Mouse (Mus musculus): ENCODE results near the gene Ccdc82. TPM values are rescaled to one million over a fixed set of nuclear protein-coding genes. Genes with fewer than 3 reads are reported as not detected.
A peak's percentile ranks its signal among the peaks of the same experiment; 100 is the strongest.

Gene Ccdc82
- polyA plus RNA-seq (2012; rRNA removed) = 23.7 and 24.7 TPM in 2 replicates

GRCm38 (mm10) chr9:13246815-13247638 is at the start of gene Ccdc82:
TSS of gene Ccdc82 (plus strand) at chr9:13246955.
- peak; percentile 95 for DNase-seq (ENCODE audit: low read depth)
- TF ChIP-seq CTCF (IDR thresholded peaks at IDR 0.05; ENCODE audit: borderline replicate concordance, extremely low read depth, insufficient read depth, insufficient read length) = no peak
- TF ChIP-seq POLR2A (IDR thresholded peaks at IDR 0.05; ENCODE audit: borderline replicate concordance, extremely low read depth, insufficient read depth, insufficient read length, poor library complexity, severe bottlenecking) = peak; percentile 44; the same call in 1 of the 2 replicates

DNA sequence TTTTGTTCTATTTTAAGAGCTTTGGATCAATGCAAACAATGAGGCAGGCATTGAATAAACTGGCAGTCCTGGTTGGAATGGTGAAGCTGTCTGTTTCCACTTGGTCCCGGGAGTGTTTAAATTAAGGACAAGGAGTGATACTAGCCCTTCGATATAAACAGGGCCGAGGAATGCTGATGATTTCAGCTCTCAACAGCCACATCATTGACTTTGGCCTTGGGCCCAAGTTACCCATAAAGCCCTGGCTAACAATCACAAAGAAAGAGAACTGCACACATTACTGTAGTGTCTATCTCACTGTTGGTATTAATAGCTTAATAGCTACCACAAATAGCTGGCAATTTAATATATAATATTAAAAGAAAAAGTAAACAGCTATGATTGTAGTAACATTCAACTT is 46.7 kb upstream of the Ccdc82 start:
- DNase-seq (ENCODE audit: low read depth) = no peak
- TF ChIP-seq POLR2A (IDR thresholded peaks at IDR 0.05; ENCODE audit: borderline replicate concordance, extremely low read depth, insufficient read depth, insufficient read length, poor library complexity, severe bottlenecking) (no peak), CTCF (IDR thresholded peaks at IDR 0.05; ENCODE audit: borderline replicate concordance, extremely low read depth, insufficient read depth, insufficient read length) (no peak)

DNA sequence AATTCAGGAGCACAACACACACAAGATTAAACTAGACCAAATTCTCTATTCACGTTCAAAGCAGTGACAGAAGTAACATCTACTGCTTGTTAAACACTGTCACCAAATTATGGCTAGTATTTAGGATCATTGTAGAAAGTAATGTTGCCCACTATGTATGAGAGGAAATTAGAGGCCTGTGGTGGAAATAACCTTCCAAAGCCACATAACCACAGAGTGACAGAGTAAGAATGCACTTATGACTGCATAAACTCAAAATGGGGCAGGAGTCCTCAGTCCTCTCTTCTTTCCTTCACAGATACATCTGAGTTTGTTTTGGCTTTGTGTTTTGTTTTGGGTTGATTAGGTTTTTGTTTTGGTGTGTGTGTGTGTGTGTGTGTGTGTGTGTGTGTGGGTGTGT is 43.6 kb upstream of the Ccdc82 start:
- no peak for DNase-seq (ENCODE audit: low read depth)
- TF ChIP-seq POLR2A (IDR thresholded peaks at IDR 0.05; ENCODE audit: borderline replicate concordance, extremely low read depth, insufficient read depth, insufficient read length, poor library complexity, severe bottlenecking) (no peak), CTCF (IDR thresholded peaks at IDR 0.05; ENCODE audit: borderline replicate concordance, extremely low read depth, insufficient read depth, insufficient read length) (no peak)

GRCm38 (mm10) chr9:13203681-13204080 is 43.1 kb upstream of the Ccdc82 start:
- no peak for DNase-seq (ENCODE audit: low read depth)
- TF ChIP-seq POLR2A (IDR thresholded peaks at IDR 0.05; ENCODE audit: borderline replicate concordance, extremely low read depth, insufficient read depth, insufficient read length, poor library complexity, severe bottlenecking) (no peak), CTCF (IDR thresholded peaks at IDR 0.05; ENCODE audit: borderline replicate concordance, extremely low read depth, insufficient read depth, insufficient read length) (no peak)

GRCm38 (mm10) chr9:13206369-13206768 is 40.4 kb upstream of the Ccdc82 start:
- DNase-seq (ENCODE audit: low read depth) = no peak
- TF ChIP-seq CTCF (IDR thresholded peaks at IDR 0.05; ENCODE audit: borderline replicate concordance, extremely low read depth, insufficient read depth, insufficient read length) (no peak), POLR2A (IDR thresholded peaks at IDR 0.05; ENCODE audit: borderline replicate concordance, extremely low read depth, insufficient read depth, insufficient read length, poor library complexity, severe bottlenecking) (no peak)

GRCm38 (mm10) chr9:13225872-13226271 is 20.9 kb upstream of the Ccdc82 start:
- TF ChIP-seq POLR2A (IDR thresholded peaks at IDR 0.05; ENCODE audit: borderline replicate concordance, extremely low read depth, insufficient read depth, insufficient read length, poor library complexity, severe bottlenecking) (no peak), CTCF (IDR thresholded peaks at IDR 0.05; ENCODE audit: borderline replicate concordance, extremely low read depth, insufficient read depth, insufficient read length) (no peak)
- no peak for DNase-seq (ENCODE audit: low read depth)

DNA sequence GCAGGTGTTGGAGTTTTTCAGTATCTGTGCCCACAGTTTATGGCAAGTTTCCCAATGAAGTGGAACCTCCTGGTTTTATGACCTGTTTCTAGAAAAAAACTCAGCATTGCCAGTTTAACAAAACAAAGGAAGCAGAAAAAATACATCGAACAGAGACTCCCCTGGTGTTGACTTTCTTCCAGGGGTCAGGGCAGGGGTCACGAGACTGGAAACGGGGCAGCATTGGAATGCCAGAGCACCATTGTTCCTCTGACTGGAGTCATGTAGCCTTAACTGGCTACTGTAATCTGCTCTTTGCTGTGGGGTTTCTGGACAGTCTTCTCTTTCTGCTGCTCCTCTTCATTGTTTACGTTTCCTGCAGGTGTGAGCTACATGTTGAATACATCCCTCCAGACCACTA is 16.2 kb upstream of the Ccdc82 start:
- no peak for DNase-seq (ENCODE audit: low read depth)
- TF ChIP-seq CTCF (IDR thresholded peaks at IDR 0.05; ENCODE audit: borderline replicate concordance, extremely low read depth, insufficient read depth, insufficient read length) (no peak), POLR2A (IDR thresholded peaks at IDR 0.05; ENCODE audit: borderline replicate concordance, extremely low read depth, insufficient read depth, insufficient read length, poor library complexity, severe bottlenecking) (no peak)

- DNase-seq (ENCODE audit: low read depth) = peak; percentile 85
- TF ChIP-seq CTCF (IDR thresholded peaks at IDR 0.05; ENCODE audit: borderline replicate concordance, extremely low read depth, insufficient read depth, insufficient read length) = peak; percentile 71; the same call in 1 of the 2 replicates
- TF ChIP-seq POLR2A (IDR thresholded peaks at IDR 0.05; ENCODE audit: borderline replicate concordance, extremely low read depth, insufficient read depth, insufficient read length, poor library complexity, severe bottlenecking) = no peak
These were observed 15.1 kb upstream of the Ccdc82 start for GRCm38 (mm10) chr9:13231545-13232216.

GRCm38 (mm10) chr9:13242321-13242720 is 4.4 kb upstream of the Ccdc82 start:
- no peak for TF ChIP-seq CTCF (IDR thresholded peaks at IDR 0.05; ENCODE audit: borderline replicate concordance, extremely low read depth, insufficient read depth, insufficient read length)
- no peak for TF ChIP-seq POLR2A (IDR thresholded peaks at IDR 0.05; ENCODE audit: borderline replicate concordance, extremely low read depth, insufficient read depth, insufficient read length, poor library complexity, severe bottlenecking)
- peak; percentile 68 for DNase-seq (ENCODE audit: low read depth)

- DNase-seq (ENCODE audit: low read depth) = peak; percentile 61
These were observed 1.3 kb upstream of the Ccdc82 start, which contains the start of gene Jrkl for GRCm38 (mm10) chr9:13245481-13245880. TSS of gene Jrkl (minus strand) at chr9:13245829.

GRCm38 (mm10) chr9:13248104-13248503 is 1.3 kb downstream of the Ccdc82 start:
- DNase-seq (ENCODE audit: low read depth) = no peak
- TF ChIP-seq CTCF (IDR thresholded peaks at IDR 0.05; ENCODE audit: borderline replicate concordance, extremely low read depth, insufficient read depth, insufficient read length) = no peak
- no peak for TF ChIP-seq POLR2A (IDR thresholded peaks at IDR 0.05; ENCODE audit: borderline replicate concordance, extremely low read depth, insufficient read depth, insufficient read length, poor library complexity, severe bottlenecking)

More at GRCm38 (mm10) chr9:13245481-13245880, 1.3 kb upstream of the Ccdc82 start, which contains the start of gene Jrkl:
- TF ChIP-seq CTCF (IDR thresholded peaks at IDR 0.05; ENCODE audit: borderline replicate concordance, extremely low read depth, insufficient read depth, insufficient read length) = no peak
- no peak for TF ChIP-seq POLR2A (IDR thresholded peaks at IDR 0.05; ENCODE audit: borderline replicate concordance, extremely low read depth, insufficient read depth, insufficient read length, poor library complexity, severe bottlenecking)
